ENCODE assay signal across 16 mouse cellular contexts in genomic region chr6:115927292-115928242, GRCm38 (mm10). TPM values are rescaled to one million over a fixed set of nuclear protein-coding genes. Genes with fewer than 3 reads are reported as not detected.
DNase-seq lines count a peak whose midpoint lies in the region; ATAC-seq lines count a peak whose summit lies in the region.
"Had no signal": no experiment of that assay in that cellular context is flagged by ENCODE, and none has a peak within 500 bp of the region (broad histone marks: within the 10 kb centered on the region; RNA-seq: fewer than 3 reads in every experiment).

No protein-coding gene starts in this region.

- no peaks in the 10 kb centered on the region for H3K27me3 ChIP-seq in embryonic facial prominence, embryonic 13.5 days
- no peaks in the 10 kb centered on the region for H3K27me3 ChIP-seq in hindbrain, embryonic 14.5 days (ENCODE audit: control insufficient read depth, insufficient read depth, low read length)
- no peaks in the 10 kb centered on the region for H3K27me3 ChIP-seq in neural tube, embryonic 15.5 days (replicated peaks)
- H3K27me3 ChIP-seq: heart, embryonic 13.5 days had no signal

- intact Hi-C loops in left cerebral cortex, postnatal 4 days (cut with DNase I): loop anchor here (5.0 kb wide), 1 partner anchor 835 kb away; no protein-coding TSS in a partner anchor
- intact Hi-C loops in left cerebral cortex, postnatal 10 days (cut with DNase I): no loop called here

- H3K4me2 ChIP-seq in embryonic facial prominence, embryonic 13.5 days: no peak overlapping the region
- H3K4me2 ChIP-seq in hindbrain, embryonic 14.5 days (replicated peaks): no peak overlapping the region
- no peak overlapping the region for H3K4me2 ChIP-seq in neural tube, embryonic 15.5 days
- H3K4me2 ChIP-seq: heart, embryonic 13.5 days had no signal

- H3K27ac ChIP-seq in embryonic facial prominence, embryonic 13.5 days: 0 out of 2 replicates have a peak overlapping the region, but pooled peaks have one; percentile 22
- H3K27ac ChIP-seq in hindbrain, embryonic 14.5 days: peak overlapping the region; percentile 52; the same call in 1 of the 2 replicates
- 0 out of 2 replicates have a peak overlapping the region, but pooled peaks have one; percentile 28 for H3K27ac ChIP-seq in neural tube, embryonic 15.5 days (replicated peaks)
- H3K27ac ChIP-seq: heart, embryonic 13.5 days; layer of hippocampus, adult 2 months; liver, embryonic 14.5 days had no signal

- DNase-seq in left cerebral cortex, postnatal 4 days: peak; percentile 40
- DNase-seq in left cerebral cortex, adult 8-10 months (ENCODE audit: low spot score in 2 of 2): no peak
- DNase-seq in hindbrain, embryonic 14.5 days (ENCODE audit: low spot score): no peak
- no peak for DNase-seq in left cerebral cortex, postnatal 10 days (ENCODE audit: extremely low spot score in 1 of 2, low spot score in 2 of 2)
- no peak for DNase-seq in embryo, embryonic 10.5 days (ENCODE audit: low spot score)
- DNase-seq: cerebellum, adult 8-10 months; gastrocnemius, postnatal 10 days; lung, postnatal 14 days had no signal

- H3K4me1 ChIP-seq in embryonic facial prominence, embryonic 13.5 days: peaks cover 38% of the 10 kb centered on the region
- 0 out of 2 replicates have a peak, but pooled peaks cover 6% of the 10 kb centered on the region for H3K4me1 ChIP-seq in hindbrain, embryonic 14.5 days (replicated peaks; ENCODE audit: control insufficient read depth, insufficient read depth, low read length)
- H3K4me1 ChIP-seq in neural tube, embryonic 15.5 days: peaks cover 27% of the 10 kb centered on the region

- no peak for ATAC-seq in embryonic facial prominence, embryonic 13.5 days (ENCODE audit: insufficient number of reproducible peaks, insufficient read depth, low FRiP score, low TSS enrichment, low read depth)
- 0 out of 2 replicates have a peak, but pooled peaks have one; percentile 28 for ATAC-seq in hindbrain, embryonic 14.5 days (ENCODE audit: low FRiP score)
- peak; percentile 42; the same call in 1 of the 2 replicates for ATAC-seq in neural tube, embryonic 15.5 days (ENCODE audit: low FRiP score)
- ATAC-seq: CD4-positive, CD25-positive, alpha-beta regulatory T cell, adult 4 months had no signal

- 75% methylated on average over 10 of the region's 10 CpGs for WGBS in embryonic facial prominence, embryonic 13.5 days
- WGBS in hindbrain, embryonic 14.5 days: 56% methylated on average over 10 of the region's 10 CpGs
- WGBS in neural tube, embryonic 15.5 days: 56% methylated on average over 10 of the region's 10 CpGs

- no peak overlapping the region for H3K9ac ChIP-seq in embryonic facial prominence, embryonic 13.5 days
- no peak overlapping the region for H3K9ac ChIP-seq in hindbrain, embryonic 14.5 days
- H3K9ac ChIP-seq in neural tube, embryonic 15.5 days (replicated peaks): no peak overlapping the region
- H3K9ac ChIP-seq: liver, embryonic 14.5 days had no signal

- H3K36me3 ChIP-seq in embryonic facial prominence, embryonic 13.5 days: no peaks in the 10 kb centered on the region
- no peaks in the 10 kb centered on the region for H3K36me3 ChIP-seq in hindbrain, embryonic 14.5 days (replicated peaks; ENCODE audit: control insufficient read depth, insufficient read depth)
- H3K36me3 ChIP-seq in neural tube, embryonic 15.5 days: no peaks in the 10 kb centered on the region; the same call in 1 of the 2 replicates

- H3K4me3 ChIP-seq in embryonic facial prominence, embryonic 13.5 days: no peak overlapping the region
- H3K4me3 ChIP-seq in hindbrain, embryonic 14.5 days (replicated peaks; ENCODE audit: low read length): no peak overlapping the region
- H3K4me3 ChIP-seq in neural tube, embryonic 15.5 days (replicated peaks): no peak overlapping the region
- H3K4me3 ChIP-seq: heart, embryonic 13.5 days; layer of hippocampus, adult 2 months had no signal

- H3K9me3 ChIP-seq in embryonic facial prominence, embryonic 13.5 days: no peaks in the 10 kb centered on the region
- H3K9me3 ChIP-seq in hindbrain, embryonic 14.5 days (ENCODE audit: control insufficient read depth, low read length): no peaks in the 10 kb centered on the region
- H3K9me3 ChIP-seq in neural tube, embryonic 15.5 days (replicated peaks): no peaks in the 10 kb centered on the region
- H3K9me3 ChIP-seq: heart, embryonic 13.5 days had no signal

RNA-seq across cellular contexts. Expression of gene Rho, which starts 4.0 kb away (rescaled TPM):
- total RNA-seq in left cerebral cortex, postnatal 4 days (2021): under 1 TPM; 0.28 to 0.56 TPM
- under 1 TPM; 0.07 to 0.59 (median 0.24) TPM for total RNA-seq in left cerebral cortex, adult 8-10 months (2022)
- 0.14 and 0.43 TPM in 2 replicates for polyA plus RNA-seq in embryonic facial prominence, embryonic 13.5 days (2015; fragmentation: Nextera tagmentation; extraction: Ambion mirVana)
- polyA plus RNA-seq in hindbrain, embryonic 14.5 days (2014; fragmentation: Nextera tagmentation; extraction: Ambion mirVana): 0.08 and 0.53 TPM in 2 replicates
- polyA plus RNA-seq in neural tube, embryonic 15.5 days (2015; fragmentation: Nextera tagmentation; extraction: Ambion mirVana): 2.0 and 2.1 TPM in 2 replicates
- total RNA-seq in left cerebral cortex, postnatal 10 days (2021): under 1 TPM; 0.36 to 0.49 TPM
- polyA plus RNA-seq: CD4-positive, CD25-positive, alpha-beta regulatory T cell, adult 4 months; heart, embryonic 13.5 days; kidney, embryonic 14.5 days had no signal

RNA-seq across cellular contexts. Expression of gene H1foo, which starts 17.2 kb away (rescaled TPM):
- not detected for total RNA-seq in left cerebral cortex, postnatal 4 days (2021)
- total RNA-seq in left cerebral cortex, adult 8-10 months (2022): not detected
- polyA plus RNA-seq in embryonic facial prominence, embryonic 13.5 days (2015; fragmentation: Nextera tagmentation; extraction: Ambion mirVana): not detected in 2 replicates
- polyA plus RNA-seq in hindbrain, embryonic 14.5 days (2014; fragmentation: Nextera tagmentation; extraction: Ambion mirVana): not detected in 2 replicates
- polyA plus RNA-seq in neural tube, embryonic 15.5 days (2015; fragmentation: Nextera tagmentation; extraction: Ambion mirVana): not detected in 2 replicates
- total RNA-seq in left cerebral cortex, postnatal 10 days (2021): not detected
- total RNA-seq: gastrocnemius, postnatal 10 days; layer of hippocampus, adult 2 months; left cerebral cortex, postnatal 14 days had no signal
- polyA plus RNA-seq: CD4-positive, CD25-positive, alpha-beta regulatory T cell, adult 4 months; heart, embryonic 13.5 days; kidney, embryonic 14.5 days; liver, embryonic 14.5 days had no signal
